In genomic region chr3:123174379-123174697, GRCm38 (mm10) we compare ENCODE assay signal across 18 mouse cellular contexts.
A peak's percentile ranks its signal among the peaks of the same experiment; 100 is the strongest.
DNase-seq lines count a peak whose midpoint lies in the region; ATAC-seq lines count a peak whose summit lies in the region.
"Had no signal": no experiment of that assay in that cellular context is flagged by ENCODE, and none has a peak within 500 bp of the region (broad histone marks: within the 10 kb centered on the region; RNA-seq: fewer than 3 reads in every experiment).

No protein-coding gene starts in this region.

- WGBS in heart, embryonic 11.5 days (ENCODE audit: insufficient replicate concordance): 83% methylated on average over 8 of the region's 8 CpGs
- WGBS in midbrain, embryonic 16.5 days: 95% methylated on average over 8 of the region's 8 CpGs

- no peaks in the 10 kb centered on the region for H3K27me3 ChIP-seq in heart, embryonic 11.5 days (ENCODE audit: control insufficient read depth, insufficient read depth, low read length)
- no peaks in the 10 kb centered on the region for H3K27me3 ChIP-seq in midbrain, embryonic 16.5 days (ENCODE audit: control insufficient read depth, insufficient read depth, low read depth, low read length)
- H3K27me3 ChIP-seq: hindbrain, embryonic 15.5 days had no signal

- no peak for ATAC-seq in heart, embryonic 11.5 days (replicated peaks; ENCODE audit: insufficient number of reproducible peaks, low FRiP score, low TSS enrichment)
- peak; percentile 40 for ATAC-seq in common myeloid progenitor, adult 5-6 weeks (replicated peaks; ENCODE audit: low read depth, poor library complexity, severe bottlenecking)
- peak; percentile 60 for ATAC-seq in megakaryocyte, adult 5-6 weeks (ENCODE audit: poor library complexity, severe bottlenecking)
- no peak for ATAC-seq in midbrain, embryonic 16.5 days
- ATAC-seq: forebrain, embryonic 16.5 days had no signal

- peak overlapping the region; percentile 57; the same call in 1 of the 2 replicates for H3K27ac ChIP-seq in heart, embryonic 11.5 days (ENCODE audit: low read depth, low read length)
- no peak overlapping the region for H3K27ac ChIP-seq in midbrain, embryonic 16.5 days (ENCODE audit: low read length)
- H3K27ac ChIP-seq: hindbrain, embryonic 15.5 days; midbrain, embryonic 10.5 days had no signal

- no peaks in the 10 kb centered on the region for H3K9me3 ChIP-seq in heart, embryonic 11.5 days (replicated peaks; ENCODE audit: control insufficient read depth, low read length)
- no peaks in the 10 kb centered on the region for H3K9me3 ChIP-seq in midbrain, embryonic 16.5 days (replicated peaks; ENCODE audit: control insufficient read depth, low read length, poor library complexity, severe bottlenecking)
- H3K9me3 ChIP-seq: hindbrain, embryonic 15.5 days; midbrain, embryonic 10.5 days had no signal

- H3K36me3 ChIP-seq in heart, embryonic 11.5 days (ENCODE audit: control insufficient read depth, insufficient read depth, low read length): no peaks in the 10 kb centered on the region
- H3K36me3 ChIP-seq in midbrain, embryonic 16.5 days (ENCODE audit: control insufficient read depth, insufficient read depth, low read length): no peaks in the 10 kb centered on the region
- H3K36me3 ChIP-seq: hindbrain, embryonic 15.5 days; midbrain, embryonic 10.5 days had no signal

- H3K9ac ChIP-seq in heart, embryonic 11.5 days (ENCODE audit: low read depth, low read length): 0 out of 2 replicates have a peak overlapping the region, but pooled peaks have one; percentile 36
- H3K9ac ChIP-seq in midbrain, embryonic 16.5 days (ENCODE audit: low read depth, low read length): no peak overlapping the region
- H3K9ac ChIP-seq: hindbrain, embryonic 15.5 days; lung, embryonic 14.5 days had no signal

- H3K4me1 ChIP-seq in heart, embryonic 11.5 days (ENCODE audit: control insufficient read depth, insufficient read depth, low read length): peaks cover 10% of the 10 kb centered on the region
- H3K4me1 ChIP-seq in midbrain, embryonic 16.5 days (ENCODE audit: control insufficient read depth, insufficient read depth, low read length): no peaks in the 10 kb centered on the region
- H3K4me1 ChIP-seq: hindbrain, embryonic 15.5 days had no signal

- no peak overlapping the region for H3K4me3 ChIP-seq in heart, embryonic 11.5 days (ENCODE audit: low read depth, low read length)
- H3K4me3 ChIP-seq in midbrain, embryonic 16.5 days (ENCODE audit: low read depth, low read length): no peak overlapping the region
- H3K4me3 ChIP-seq: erythroblast, embryonic 14.5 days; hindbrain, embryonic 15.5 days; midbrain, embryonic 10.5 days had no signal

- no peak for DNase-seq in heart, adult 11 months
- DNase-seq in A20 (ENCODE audit: low read depth, low spot score): peak; percentile 82
- DNase-seq in lung, postnatal 14 days: no peak
- DNase-seq in urinary bladder, adult 2 months (ENCODE audit: low spot score): no peak
- DNase-seq: B cell, adult 2 months; cerebellum, postnatal 36 days; gastrocnemius, postnatal 10 days; kidney, adult 9 months; lung, embryonic 14.5 days; right cerebral cortex, postnatal 4 days had no signal

- H3K4me2 ChIP-seq in heart, embryonic 11.5 days: no peak overlapping the region
- no peak overlapping the region for H3K4me2 ChIP-seq in midbrain, embryonic 16.5 days (ENCODE audit: low read length)
- H3K4me2 ChIP-seq: hindbrain, embryonic 15.5 days; lung, embryonic 14.5 days had no signal

Comparison
In these comparisons a context has a peak if more than half of its experiments do, and no peak if none do; other contexts are left out.
1. ATAC-seq: peak in common myeloid progenitor, adult 5-6 weeks (single experiment) and megakaryocyte, adult 5-6 weeks (single experiment); none in heart, embryonic 11.5 days (single experiment) and midbrain, embryonic 16.5 days (single experiment).